Mouse (Mus musculus): ENCODE results near the gene Gm3880. TPM values are rescaled to one million over a fixed set of nuclear protein-coding genes. Genes with fewer than 3 reads are reported as not detected.

The Gm3880 gene
- polyA plus RNA-seq, 2 experiments: not detected

- peak; percentile 86 for ATAC-seq (ENCODE audit: low FRiP score, low read depth)
- DNase-seq (ENCODE audit: low spot score): peak; percentile 47
- H3K36me3 ChIP-seq (ENCODE audit: control insufficient read depth, insufficient read depth, low read length): no peaks in the 10 kb centered on the region
- peak within 1 kb of the TSS; percentile 51 for H3K4me2 ChIP-seq (replicated peaks; ENCODE audit: low read depth, low read length, severe bottlenecking)
- 25% methylated on average over 53 of the region's 60 CpGs for WGBS
- no peaks in the 10 kb centered on the region for H3K4me1 ChIP-seq (ENCODE audit: control insufficient read depth, insufficient read depth, low read length)
- no peak for TF ChIP-seq POLR2A (IDR thresholded peaks at IDR 0.05; ENCODE audit: borderline replicate concordance, extremely low read depth, insufficient read depth, insufficient read length)
- H3K27ac ChIP-seq (replicated peaks; ENCODE audit: low read depth, low read length): 0 out of 2 replicates have a peak within 1 kb of the TSS, but pooled peaks have one; percentile 26
- peak within 1 kb of the TSS; percentile 70 for H3K9ac ChIP-seq (ENCODE audit: low read depth, low read length, severe bottlenecking)
- H3K27me3 ChIP-seq (ENCODE audit: control insufficient read depth, insufficient read depth, low read length): no peaks in the 10 kb centered on the region
- H3K4me3 ChIP-seq (replicated peaks; ENCODE audit: low read length): peak within 1 kb of the TSS; percentile 53
- no peaks in the 10 kb centered on the region for H3K9me3 ChIP-seq (ENCODE audit: control insufficient read depth, low read length)
These were observed 42.8 kb downstream of the Gm3880 start, which contains the start of gene Phka1 for GRCm38 (mm10) chrX:102643823-102644572. Gene Phka1 (minus strand): TSS chrX:102644246.

Other genes starting within 250 kb of the Gm3880 start
- gene Hdac8, start 181.6 kb downstream of the Gm3880 start, polyA plus RNA-seq (2012; rRNA removed): 13.5 and 16.1 TPM in 2 replicates
- 2.7 and 5.0 TPM in 2 replicates for gene Hdac8, start 181.6 kb downstream of the Gm3880 start, polyA plus RNA-seq (2014; fragmentation: Nextera tagmentation; extraction: Ambion mirVana)
- 14.2 and 17.0 TPM in 2 replicates for gene Phka1, start 42.7 kb downstream of the Gm3880 start, polyA plus RNA-seq (2012; rRNA removed)
- gene Phka1, start 42.7 kb downstream of the Gm3880 start, polyA plus RNA-seq (2014; fragmentation: Nextera tagmentation; extraction: Ambion mirVana): 9.7 and 11.5 TPM in 2 replicates
- gene Gm9112, start 20.7 kb upstream of the Gm3880 start, polyA plus RNA-seq (2012; rRNA removed): not detected in 2 replicates
- not detected in 2 replicates for gene Gm9112, start 20.7 kb upstream of the Gm3880 start, polyA plus RNA-seq (2014; fragmentation: Nextera tagmentation; extraction: Ambion mirVana)
- gene Dmrtc1b, start 20.9 kb upstream of the Gm3880 start, polyA plus RNA-seq (2012; rRNA removed): not detected in 2 replicates
- gene Dmrtc1b, start 20.9 kb upstream of the Gm3880 start, polyA plus RNA-seq (2014; fragmentation: Nextera tagmentation; extraction: Ambion mirVana): not detected in 2 replicates
- gene Dmrtc1c1, start 116.0 kb upstream of the Gm3880 start, polyA plus RNA-seq (2012; rRNA removed): 0.23 TPM in 1 of 2 replicates, not detected in the other
- gene Dmrtc1c1, start 116.0 kb upstream of the Gm3880 start, polyA plus RNA-seq (2014; fragmentation: Nextera tagmentation; extraction: Ambion mirVana): not detected in 2 replicates
- not detected in 2 replicates for gene Dmrtc1c2, start 167.6 kb upstream of the Gm3880 start, polyA plus RNA-seq (2012; rRNA removed)
- gene Dmrtc1c2, start 167.6 kb upstream of the Gm3880 start, polyA plus RNA-seq (2014; fragmentation: Nextera tagmentation; extraction: Ambion mirVana): not detected in 2 replicates
- 0.08 TPM in 1 of 2 replicates, not detected in the other for gene 1700031F05Rik, start 181.0 kb upstream of the Gm3880 start, polyA plus RNA-seq (2012; rRNA removed)
- not detected in 2 replicates for gene 1700031F05Rik, start 181.0 kb upstream of the Gm3880 start, polyA plus RNA-seq (2014; fragmentation: Nextera tagmentation; extraction: Ambion mirVana)
- gene Dmrtc1a, start 221.7 kb upstream of the Gm3880 start, polyA plus RNA-seq (2012; rRNA removed): 0.55 and 1.1 TPM in 2 replicates
- gene Dmrtc1a, start 221.7 kb upstream of the Gm3880 start, polyA plus RNA-seq (2014; fragmentation: Nextera tagmentation; extraction: Ambion mirVana): 0.94 and 1.0 TPM in 2 replicates
- gene 1700011M02Rik, start 221.9 kb upstream of the Gm3880 start, polyA plus RNA-seq (2012; rRNA removed): not detected in 2 replicates
- gene 1700011M02Rik, start 221.9 kb upstream of the Gm3880 start, polyA plus RNA-seq (2014; fragmentation: Nextera tagmentation; extraction: Ambion mirVana): not detected in 2 replicates
- gene 1700018G05Rik, start 241.4 kb upstream of the Gm3880 start, polyA plus RNA-seq (2012; rRNA removed): not detected in 2 replicates
- gene 1700018G05Rik, start 241.4 kb upstream of the Gm3880 start, polyA plus RNA-seq (2014; fragmentation: Nextera tagmentation; extraction: Ambion mirVana): not detected in 2 replicates